Mouse (Mus musculus): Measurements from ENCODE around the gene Chtop.

Chtop gene

GRCm38 (mm10) chr3:90464552-90465080, 44.7 kb downstream of the Chtop start:
- no peak for DNase-seq (ENCODE audit: low spot score)

GRCm38 (mm10) chr3:90462579-90462978, 46.7 kb downstream of the Chtop start:
- no peak for DNase-seq (ENCODE audit: low spot score)

- no peak for DNase-seq (ENCODE audit: low spot score)
Measured at GRCm38 (mm10) chr3:90461935-90462334, 47.4 kb downstream of the Chtop start.

- DNase-seq (ENCODE audit: low spot score): no peak
Measured at GRCm38 (mm10) chr3:90460315-90460714, 49.0 kb downstream of the Chtop start.

- DNase-seq (ENCODE audit: low spot score): no peak
Measured at GRCm38 (mm10) chr3:90459727-90460126, 49.6 kb downstream of the Chtop start.

GRCm38 (mm10) chr3:90454931-90455330, 54.4 kb downstream of the Chtop start:
- no peak for DNase-seq (ENCODE audit: low spot score)

GRCm38 (mm10) chr3:90451396-90452095, 57.8 kb downstream of the Chtop start:
- DNase-seq (ENCODE audit: low spot score): no peak

GRCm38 (mm10) chr3:90450874-90451273, 58.4 kb downstream of the Chtop start:
- DNase-seq (ENCODE audit: low spot score): no peak

Measured in retina, embryonic 14.5 days (tissue).